Mouse (Mus musculus) liver, adult (tissue): Measurements from ENCODE around the gene 4933421I07Rik.

Experiments
- GATA4 ChIP-seq: IDR thresholded peaks from 2 replicates; pipeline ENCODE4 v1.6.1; 2014; ENCODE audit warnings: mild to moderate bottlenecking, low read length; ENCODE audit not compliant: insufficient replicate concordance

4933421I07Rik gene

DNA sequence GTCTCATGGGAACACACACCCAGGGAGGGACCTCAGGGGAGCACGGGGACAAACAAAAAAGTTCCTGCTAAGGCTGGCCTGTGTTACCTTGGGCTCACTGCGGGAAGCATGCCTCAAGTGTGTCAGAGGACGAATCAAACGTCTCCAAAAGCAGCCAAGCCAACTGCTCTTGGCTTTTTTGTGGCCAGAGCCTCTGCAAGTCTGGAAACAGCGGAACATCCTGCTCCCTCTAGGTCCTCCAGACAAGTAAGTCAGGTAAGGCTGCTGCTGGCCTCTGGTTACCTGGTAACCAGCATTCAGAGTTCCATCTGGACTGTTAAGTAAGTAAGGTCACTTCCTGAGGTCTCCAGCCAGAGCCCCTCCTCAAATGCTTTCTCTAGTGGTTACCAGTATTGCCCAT lies at the start of gene 4933421I07Rik:
Gene 4933421I07Rik (minus strand): TSS at position 271 of the 400 bp plus-strand sequence.
- TF ChIP-seq GATA4: no peak

DNA sequence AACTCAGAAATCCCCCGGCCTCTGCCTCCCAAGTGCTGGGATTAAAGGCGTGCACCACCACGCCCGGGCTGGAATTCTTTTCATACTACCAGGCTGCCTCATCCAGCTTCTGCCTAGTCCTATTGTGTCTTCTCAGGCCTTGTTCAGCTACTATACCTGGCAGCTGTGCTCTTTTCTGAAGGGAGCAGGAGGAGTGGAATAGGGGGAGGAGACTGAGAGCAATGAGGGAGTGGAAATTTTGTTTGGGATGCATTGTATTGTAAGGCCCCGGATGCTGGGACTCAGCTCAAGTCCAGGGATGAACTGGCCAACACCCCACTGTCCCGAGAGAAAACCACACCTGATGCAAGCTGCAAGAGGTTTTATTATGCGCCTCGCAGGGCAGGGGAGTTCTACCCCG lies 49.4 kb upstream of the 4933421I07Rik start:
- no peak for TF ChIP-seq GATA4

DNA sequence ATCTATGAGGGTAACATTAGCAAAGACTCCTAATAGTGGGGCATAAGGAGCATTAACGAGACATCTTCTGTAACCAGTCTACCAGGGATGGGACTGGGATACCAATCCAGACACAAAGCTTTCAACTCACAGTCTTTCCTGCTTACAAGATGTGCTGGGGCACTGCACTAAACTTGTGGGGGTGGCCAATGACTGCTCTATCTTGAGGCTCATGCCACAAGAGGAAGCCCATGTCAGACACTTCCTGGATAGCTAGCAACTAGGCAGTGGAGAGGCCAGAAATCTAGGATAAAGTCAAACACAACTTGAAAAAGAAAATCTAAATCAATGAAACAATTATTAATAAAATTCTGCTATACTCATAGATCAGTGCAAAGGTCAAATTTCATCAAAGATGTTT lies 48.3 kb upstream of the 4933421I07Rik start:
- no peak for TF ChIP-seq GATA4

DNA sequence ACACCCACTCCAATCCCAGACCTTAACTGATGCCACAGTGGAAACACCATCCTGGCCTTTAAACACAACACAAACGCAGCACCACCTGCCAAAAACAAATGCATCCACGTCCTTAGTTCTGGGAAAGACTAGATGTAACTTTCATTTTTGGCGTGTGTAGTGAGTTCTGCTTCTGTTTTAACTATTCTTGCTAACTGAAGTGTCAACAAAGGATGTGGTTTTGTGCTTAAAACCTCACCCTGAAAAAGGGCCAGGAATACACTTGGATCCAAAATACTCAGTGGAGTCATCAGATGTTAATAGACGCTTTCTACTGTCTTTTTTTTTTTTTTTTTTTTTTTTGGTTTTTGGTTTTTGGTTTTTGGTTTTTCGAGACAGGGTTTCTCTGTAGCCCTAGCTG lies 42.9 kb upstream of the 4933421I07Rik start:
- no peak for TF ChIP-seq GATA4

DNA sequence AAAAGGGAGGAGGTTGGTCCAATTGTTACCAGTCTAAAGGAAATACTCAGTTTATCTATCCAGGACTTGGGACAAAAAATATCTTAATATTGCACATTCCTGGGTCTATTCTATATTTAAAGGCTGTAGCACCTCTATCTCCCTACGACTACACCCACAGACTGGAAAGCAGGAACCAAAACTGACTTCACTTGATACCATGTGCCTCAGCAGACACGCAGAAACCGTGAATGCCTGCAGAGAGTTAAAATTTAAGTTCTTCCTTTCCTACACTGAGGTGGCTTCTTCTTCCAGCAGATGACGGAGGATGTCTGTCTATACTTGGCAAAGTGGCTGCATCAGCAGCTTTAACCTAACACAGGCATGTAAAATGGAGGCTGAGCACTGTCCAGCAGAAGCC lies 42.4 kb upstream of the 4933421I07Rik start:
- no peak for TF ChIP-seq GATA4

DNA sequence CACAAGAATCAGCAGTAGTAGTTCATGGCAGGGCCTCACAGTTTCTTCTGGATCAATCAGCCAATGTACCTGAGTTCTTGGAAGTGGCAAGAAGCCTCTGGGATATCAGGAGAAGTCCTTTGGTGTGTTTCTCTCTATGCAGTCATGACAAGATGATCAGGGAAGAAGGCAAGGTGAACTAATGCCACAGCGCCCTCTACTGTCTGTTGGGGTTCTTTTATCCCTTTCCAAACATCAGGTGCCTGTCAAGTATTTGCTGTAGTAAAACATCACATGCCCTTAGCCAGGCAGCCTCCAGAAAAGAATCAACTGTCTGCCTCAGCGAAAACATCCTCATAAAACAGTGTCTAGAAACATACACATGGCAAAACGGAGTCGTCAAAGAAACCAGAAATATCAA lies 6.7 kb upstream of the 4933421I07Rik start:
- TF ChIP-seq GATA4: no peak

DNA sequence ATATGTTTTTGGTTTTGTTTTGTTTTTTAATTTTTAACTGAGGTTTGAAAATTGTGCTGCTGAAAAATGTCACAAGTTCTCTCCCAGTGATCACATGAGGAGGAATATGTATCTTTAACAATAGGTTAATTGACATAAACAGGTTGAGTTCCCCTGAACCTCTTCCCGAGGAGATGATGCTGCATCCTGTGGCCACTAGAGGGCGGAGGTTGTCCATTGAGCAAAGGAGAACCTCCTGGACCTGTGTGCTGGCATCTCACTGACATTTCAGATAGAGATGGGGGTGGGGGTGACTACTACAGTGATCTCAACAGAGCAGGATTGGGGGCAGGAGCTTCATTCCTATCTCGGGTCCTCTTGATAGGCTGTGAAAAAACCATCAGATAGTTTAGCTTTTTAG lies 2.7 kb upstream of the 4933421I07Rik start:
- no peak for TF ChIP-seq GATA4

DNA sequence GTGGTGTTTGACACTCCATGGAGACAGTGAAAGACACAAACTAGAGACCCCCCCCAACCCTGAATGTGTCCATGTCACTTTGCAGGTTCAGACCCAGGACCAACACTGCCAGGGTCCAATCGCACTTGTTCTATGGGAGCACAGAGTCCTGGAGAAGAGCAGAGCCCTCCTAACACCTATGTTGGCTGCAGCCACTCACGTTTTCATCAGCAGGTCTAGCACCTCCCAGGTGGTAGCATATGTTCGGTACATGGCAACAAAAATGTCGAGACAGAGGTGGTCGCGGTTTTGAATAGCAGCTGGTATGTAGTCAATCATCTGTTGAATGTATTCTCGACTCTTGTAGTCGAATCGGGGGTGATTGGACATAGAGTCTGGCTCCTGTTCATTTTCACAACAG lies 568 bp downstream of the 4933421I07Rik start:
- no peak for TF ChIP-seq GATA4
